21 mouse cellular contexts compared by ENCODE assay signal in the genomic region with DNA sequence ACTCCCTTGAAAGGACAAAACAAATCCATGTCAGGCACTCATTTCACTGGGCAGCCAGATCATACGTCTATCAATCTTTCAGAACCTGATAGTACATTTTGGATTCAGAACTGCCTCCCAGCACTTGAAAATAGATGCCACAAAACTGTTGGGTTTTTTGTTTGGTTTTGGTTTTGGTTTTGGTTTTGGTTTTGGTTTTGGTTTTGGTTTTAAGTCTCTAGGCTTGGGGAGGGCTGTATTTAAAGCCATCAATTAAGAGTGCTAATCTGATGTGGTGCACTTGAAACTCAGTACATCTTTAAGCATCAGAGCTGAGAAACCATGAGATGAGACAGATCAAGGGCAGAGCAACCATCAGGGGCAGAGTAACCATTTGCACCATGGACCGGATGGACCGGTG.
A peak's percentile ranks its signal among the peaks of the same experiment; 100 is the strongest.
DNase-seq lines count a peak whose midpoint lies in the region; ATAC-seq lines count a peak whose summit lies in the region.
"Had no signal": no experiment of that assay in that cellular context is flagged by ENCODE, and none has a peak within 500 bp of the region (broad histone marks: within the 10 kb centered on the region; RNA-seq: fewer than 3 reads in every experiment).

No protein-coding gene starts in this region.

- WGBS in embryonic facial prominence, embryonic 15.5 days, result 68% methylated on average over 3 of the region's 3 CpGs

- DNase-seq in CD4-positive helper T cell, adult 2 months (ENCODE audit: low read depth, low spot score), result peak; percentile 27
- peak; percentile 6 for DNase-seq in naive thymus-derived CD4-positive, alpha-beta T cell, adult 2 months (ENCODE audit: low read depth)
- DNase-seq in left cerebral cortex, adult 9 months (ENCODE audit: low spot score in 2 of 2), result no peak
- DNase-seq in right cerebral cortex, postnatal 36 days (ENCODE audit: low spot score in 2 of 2), result no peak
- DNase-seq: adrenal gland, adult 2 months; adrenal gland, postnatal 25 days; cerebellum, adult 11 months; cerebellum, adult 8-10 months; cerebellum, postnatal 14 days; gastrocnemius, postnatal 36 days; heart, adult 18-20 months; heart, postnatal 14 days; kidney, adult 11 months had no signal

- no peaks in the 10 kb centered on the region for H3K27me3 ChIP-seq in embryonic facial prominence, embryonic 15.5 days
- H3K27me3 ChIP-seq: forebrain, embryonic 15.5 days; heart, embryonic 15.5 days; Patski had no signal

- no peak overlapping the region for H3K9ac ChIP-seq in embryonic facial prominence, embryonic 15.5 days
- H3K9ac ChIP-seq: forebrain, embryonic 15.5 days; heart, embryonic 15.5 days; hindbrain, embryonic 14.5 days had no signal

- no peak overlapping the region for H3K4me2 ChIP-seq in embryonic facial prominence, embryonic 15.5 days (replicated peaks)
- H3K4me2 ChIP-seq: forebrain, embryonic 15.5 days; heart, embryonic 11.5 days; heart, embryonic 15.5 days; hindbrain, embryonic 14.5 days had no signal

- no peak overlapping the region for H3K4me3 ChIP-seq in embryonic facial prominence, embryonic 15.5 days (replicated peaks)
- H3K4me3 ChIP-seq: erythroblast, embryonic 14.5 days; forebrain, embryonic 15.5 days; heart, embryonic 15.5 days had no signal

- peak; percentile 73 for ATAC-seq in CD4-positive, CD25-positive, alpha-beta regulatory T cell, adult 4 months
- ATAC-seq in embryonic facial prominence, embryonic 15.5 days (ENCODE audit: insufficient number of reproducible peaks, low FRiP score, low TSS enrichment, low read depth), result no peak
- ATAC-seq: forebrain, embryonic 15.5 days; Patski had no signal

- no peaks in the 10 kb centered on the region for H3K36me3 ChIP-seq in embryonic facial prominence, embryonic 15.5 days
- H3K36me3 ChIP-seq: forebrain, embryonic 15.5 days; heart, embryonic 15.5 days had no signal

- peak overlapping the region; percentile 55; the same call in 1 of the 2 replicates for H3K27ac ChIP-seq in embryonic facial prominence, embryonic 15.5 days (replicated peaks)
- H3K27ac ChIP-seq: forebrain, embryonic 15.5 days; heart, embryonic 15.5 days; hindbrain, embryonic 14.5 days had no signal

- no peaks in the 10 kb centered on the region for H3K9me3 ChIP-seq in embryonic facial prominence, embryonic 15.5 days (replicated peaks)
- H3K9me3 ChIP-seq: forebrain, embryonic 15.5 days; heart, embryonic 15.5 days had no signal

- H3K4me1 ChIP-seq in embryonic facial prominence, embryonic 15.5 days, result 0 out of 2 replicates have a peak, but pooled peaks cover 6% of the 10 kb centered on the region
- H3K4me1 ChIP-seq: forebrain, embryonic 15.5 days; heart, embryonic 15.5 days had no signal

Comparison
In these comparisons a context has a peak if more than half of its experiments do, and no peak if none do; other contexts are left out.
1. DNase-seq: peak in CD4-positive helper T cell, adult 2 months (single experiment) and naive thymus-derived CD4-positive, alpha-beta T cell, adult 2 months (single experiment); none in left cerebral cortex, adult 9 months (0 of 2) and right cerebral cortex, postnatal 36 days (0 of 2).